Comparison of ENCODE assay signal across 8 mouse cellular contexts in genomic region chr3:88531348-88532298, GRCm38 (mm10). TPM values are rescaled to one million over a fixed set of nuclear protein-coding genes. Genes with fewer than 3 reads are reported as not detected.
DNase-seq lines count a peak whose midpoint lies in the region; ATAC-seq and TF ChIP-seq lines count a peak whose summit lies in the region.

No protein-coding gene starts in this region.

- H3K4me1 ChIP-seq in hindbrain, embryonic 15.5 days (replicated peaks) = peaks cover 70% of the 10 kb centered on the region

- H3K27me3 ChIP-seq in Patski = no peaks in the 10 kb centered on the region
- H3K27me3 ChIP-seq in hindbrain, embryonic 15.5 days = no peaks in the 10 kb centered on the region

- H3K4me2 ChIP-seq in hindbrain, embryonic 15.5 days = peak overlapping the region; percentile 90

- H3K9me3 ChIP-seq in hindbrain, embryonic 15.5 days = no peaks in the 10 kb centered on the region

- POLR2A ChIA-PET in Patski (lab: Charles Lee) = interaction anchor here (0.5 to 2.3 kb wide), 13 partner anchors 9 to 195 kb away, joined by 3 to 6 read pairs (median 4); partner anchors contain the start of genes Smg5, Tmem79 and Ubqln4

- DNase-seq in Patski (ENCODE audit: low read depth, low spot score) = no peak
- DNase-seq in cerebellum, postnatal 25 days = peak; percentile 93
- peak; percentile 85 to 89 for DNase-seq in frontal cortex, postnatal 36 days (ENCODE audit: low spot score in 2 of 2)
- peak; percentile 84 to 90 for DNase-seq in left cerebral cortex, adult 18-20 months (ENCODE audit: low spot score in 2 of 2)
- peak; percentile 89 for DNase-seq in right cerebral cortex, adult 18-20 months
- DNase-seq in urinary bladder, postnatal 10 days (ENCODE audit: low spot score) = peak; percentile 56

- no peak for TF ChIP-seq CTCF in Patski (IDR thresholded peaks at IDR 0.05)

- ATAC-seq in Patski = peak; percentile 32
- peak; percentile 84 for ATAC-seq in hindbrain, embryonic 15.5 days (ENCODE audit: low FRiP score, low read depth)

- H3K79me2 ChIP-seq in macrophage (ENCODE audit: inconsistent target) = no peaks in the 10 kb centered on the region

- 0 out of 2 replicates have a peak, but pooled peaks cover 6% of the 10 kb centered on the region for H3K36me3 ChIP-seq in hindbrain, embryonic 15.5 days
- no peaks in the 10 kb centered on the region for H3K36me3 ChIP-seq in macrophage (ENCODE audit: inconsistent target)

- WGBS in hindbrain, embryonic 15.5 days = 1% methylated on average over 61 of the region's 63 CpGs
- 1% methylated on average over 56 of the region's 63 CpGs for WGBS in macrophage (ENCODE audit: missing documents)

- CTCF ChIA-PET in Patski (lab: Charles Lee) = interaction anchor here (1.6 to 23.7 kb wide), 3 partner anchors 10 to 47 kb away, joined by 5 to 484 read pairs (median 6); no protein-coding TSS in a partner anchor

- H3K9ac ChIP-seq in hindbrain, embryonic 15.5 days = peak overlapping the region; percentile 91

- H3K27ac ChIP-seq in hindbrain, embryonic 15.5 days (replicated peaks) = peak overlapping the region; percentile 98
- peak overlapping the region; percentile 13; the same call in 1 of the 2 replicates for H3K27ac ChIP-seq in macrophage

- peak overlapping the region; percentile 81 for H3K4me3 ChIP-seq in hindbrain, embryonic 15.5 days
- H3K4me3 ChIP-seq in macrophage (ENCODE audit: inconsistent target) = peak overlapping the region; percentile 61

- in situ Hi-C loops in Patski (cut with MboI; ENCODE audit: low pct_unique_long_range_greater_than_20kb) = no loop called here

RNA-seq across cellular contexts. Expression of gene Mex3a, which starts 0.6 kb away (rescaled TPM):
- polyA plus RNA-seq in Patski (2021) (42.6 TPM), macrophage (2018) (0.08 to 0.10 TPM (median 0.10 TPM) in 3 replicates)
- 26.4 and 28.6 TPM in 2 replicates for polyA plus RNA-seq in hindbrain, embryonic 15.5 days (2015; fragmentation: Nextera tagmentation; extraction: Ambion mirVana)
- 1 to 10 TPM; 2.7 to 3.1 TPM for total RNA-seq in left cerebral cortex, adult 18-20 months (2021)
- total RNA-seq in macrophage (2018; cell fraction: chromatin; rRNA removed) = 1 to 10 TPM in 2 of 26 experiments, under 1 TPM in 17, not detected in 7; 0.11 to 1.7 (median 0.21) TPM
- total RNA-seq in macrophage (2018; cell fraction: cytosol; rRNA removed) = under 1 TPM in 25 of 26 experiments, not detected in 1; 0.03 to 0.33 (median 0.06) TPM
- 1 to 10 TPM in 2 of 26 experiments, under 1 TPM in 10, not detected in 14; 0.05 to 2.3 (median 0.19) TPM for total RNA-seq in macrophage (2018; cell fraction: nucleus; rRNA removed)

RNA-seq across cellular contexts. Expression of gene Rab25, which starts 16.5 kb away (rescaled TPM):
- polyA plus RNA-seq in Patski (2021) (0.41 TPM), macrophage (2018) (not detected in 3 replicates)
- 0.23 TPM in 1 of 2 replicates, not detected in the other for polyA plus RNA-seq in hindbrain, embryonic 15.5 days (2015; fragmentation: Nextera tagmentation; extraction: Ambion mirVana)
- total RNA-seq in left cerebral cortex, adult 18-20 months (2021) = not detected
- 1 to 10 TPM in 8 of 26 experiments, not detected in 18; 1.2 to 4.1 (median 2.6) TPM for total RNA-seq in macrophage (2018; cell fraction: chromatin; rRNA removed)
- not detected for total RNA-seq in macrophage (2018; cell fraction: cytosol; rRNA removed)
- 1 to 10 TPM in 2 of 26 experiments, under 1 TPM in 2, not detected in 22; 0.72 to 2.6 (median 0.99) TPM for total RNA-seq in macrophage (2018; cell fraction: nucleus; rRNA removed)

RNA-seq across cellular contexts. Expression of gene Lamtor2, which starts 21.3 kb away (rescaled TPM):
- polyA plus RNA-seq in Patski (2021) (264 TPM), macrophage (2018) (164 to 206 TPM (median 186 TPM) in 3 replicates)
- polyA plus RNA-seq in hindbrain, embryonic 15.5 days (2015; fragmentation: Nextera tagmentation; extraction: Ambion mirVana) = 201 and 205 TPM in 2 replicates
- 100 to 1,000 TPM; 104 to 115 TPM for total RNA-seq in left cerebral cortex, adult 18-20 months (2021)
- total RNA-seq in macrophage (2018; cell fraction: chromatin; rRNA removed) = 10 to 100 TPM in 7 of 26 experiments, 1 to 10 TPM in 16, not detected in 3; 1.9 to 25.1 (median 4.5) TPM
- total RNA-seq in macrophage (2018; cell fraction: cytosol; rRNA removed) = 100 to 1,000 TPM in 22 of 26 experiments, 10 to 100 TPM in 4; 84.4 to 168 (median 109) TPM
- total RNA-seq in macrophage (2018; cell fraction: nucleus; rRNA removed) = 10 to 100 TPM in 24 of 26 experiments, 1 to 10 TPM in 2; 7.2 to 35.9 (median 19.1) TPM

RNA-seq across cellular contexts. Expression of gene Lmna, which starts 21.9 kb away (rescaled TPM):
- polyA plus RNA-seq in Patski (2021) = 401 TPM
- 52.2 and 53.4 TPM in 2 replicates for polyA plus RNA-seq in hindbrain, embryonic 15.5 days (2015; fragmentation: Nextera tagmentation; extraction: Ambion mirVana)
- 10 to 100 TPM; 61.3 to 67.9 TPM for total RNA-seq in left cerebral cortex, adult 18-20 months (2021)
- 100 to 1,000 TPM in 8 of 26 experiments, 10 to 100 TPM in 18; 18.3 to 483 (median 71.9) TPM for total RNA-seq in macrophage (2018; cell fraction: chromatin; rRNA removed)
- total RNA-seq in macrophage (2018; cell fraction: cytosol; rRNA removed) = 100 to 1,000 TPM in 13 of 26 experiments, 10 to 100 TPM in 13; 61.7 to 262 (median 112) TPM
- total RNA-seq in macrophage (2018; cell fraction: nucleus; rRNA removed) = 100 to 1,000 TPM in 11 of 26 experiments, 10 to 100 TPM in 15; 40.2 to 222 (median 79.2) TPM
- polyA plus RNA-seq in macrophage (2018) = 96.7 to 217 TPM (median 105 TPM) in 3 replicates

RNA-seq across cellular contexts. Expression of gene Ubqln4, which starts 21.9 kb away (rescaled TPM):
- 143 TPM for polyA plus RNA-seq in Patski (2021)
- 43.6 and 47.7 TPM in 2 replicates for polyA plus RNA-seq in hindbrain, embryonic 15.5 days (2015; fragmentation: Nextera tagmentation; extraction: Ambion mirVana)
- 100 to 1,000 TPM; 143 to 147 TPM for total RNA-seq in left cerebral cortex, adult 18-20 months (2021)
- 10 to 100 TPM; 13.2 to 83.4 (median 37.9) TPM for total RNA-seq in macrophage (2018; cell fraction: chromatin; rRNA removed)
- total RNA-seq in macrophage (2018; cell fraction: cytosol; rRNA removed) = 10 to 100 TPM; 19.8 to 27.6 (median 24.4) TPM
- 10 to 100 TPM; 15.2 to 81.8 (median 29.2) TPM for total RNA-seq in macrophage (2018; cell fraction: nucleus; rRNA removed)
- polyA plus RNA-seq in macrophage (2018) = 26.3 to 31.7 TPM (median 26.5 TPM) in 3 replicates

Comparison
In these comparisons a context has a peak if more than half of its experiments do, and no peak if none do; other contexts are left out.
1. RNA of gene Mex3a, which starts 0.6 kb away (polyA plus RNA-seq): 42.6 TPM in Patski (single experiment) and 26.4 to 28.6 TPM in hindbrain, embryonic 15.5 days; 0.08 to 0.10 TPM in macrophage; every median in the first group is over 10 times any median in the second.